Mouse (Mus musculus) forebrain, embryonic 14.5 days (tissue): ENCODE results near the gene Cntn4. TPM values are rescaled to one million over a fixed set of nuclear protein-coding genes. Genes with fewer than 3 reads are reported as not detected.
A peak's percentile ranks its signal among the peaks of the same experiment; 100 is the strongest.

Experiments used
- ATAC-seq: fragments of 200-750 bp; cut with Nextera tagmentation; 2 replicates; pipeline ENCODE4 v1.8.0; 2017; ENCODE audit warnings: mild to moderate bottlenecking, moderate library complexity
- DNase-seq: peaks from one replicate; pipeline ENCODE4 v3.0.0-alpha.2; 2015; ENCODE audit warnings: low spot score
- H3K27ac ChIP-seq: fragments of 300-500 bp; sonication (generic); 2 replicates; pipeline ENCODE4 v1.5.1; 2014; ENCODE audit warnings: low read depth, mild to moderate bottlenecking, control low read depth, low read length, moderate library complexity
- H3K27me3 ChIP-seq: fragments of 300-500 bp; sonication (generic); replicated peaks from 2 replicates; pipeline ENCODE4 v1.6.1; 2014; ENCODE audit warnings: low read length, control low read depth, mixed read lengths; ENCODE audit not compliant: control insufficient read depth, insufficient read depth
- H3K36me3 ChIP-seq: fragments of 300-500 bp; sonication (generic); 2 replicates; pipeline ENCODE4 v1.6.1; 2014; ENCODE audit warnings: low read length, control low read depth; ENCODE audit not compliant: control insufficient read depth, insufficient read depth
- H3K4me1 ChIP-seq: fragments of 300-500 bp; sonication (generic); 2 replicates; pipeline ENCODE4 v1.6.1; 2014; ENCODE audit warnings: antibody characterized with exemption, low read length, control low read depth; ENCODE audit not compliant: control insufficient read depth, insufficient read depth
- H3K4me2 ChIP-seq: fragments of 300-500 bp; sonication (generic); 2 replicates; pipeline ENCODE4 v1.6.1; 2014; ENCODE audit warnings: mild to moderate bottlenecking, control low read depth, low read length
- H3K4me3 ChIP-seq: fragments of 300-500 bp; sonication (generic); 2 replicates; pipeline ENCODE4 v1.5.1; 2014; ENCODE audit warnings: low read depth, low read length, control low read depth
- H3K9ac ChIP-seq: fragments of 300-500 bp; sonication (generic); 2 replicates; pipeline ENCODE4 v1.6.1; 2014; ENCODE audit warnings: mild to moderate bottlenecking, low read length, control low read depth, moderate library complexity
- H3K9me3 ChIP-seq: fragments of 300-500 bp; sonication (generic); replicated peaks from 2 replicates; pipeline ENCODE4 v1.6.1; 2016; ENCODE audit warnings: low read length, control low read depth, mixed read lengths; ENCODE audit not compliant: control insufficient read depth
- WGBS: fragments of 180-500 bp; shearing (Covaris S2); extraction: QIAGEN DNeasy Blood & Tissue Kit; methylation state at CpG from one replicate; pipeline ENCODE4 v1.1.7; 2014; 5-methylcytosine and 5-hydroxymethylcytosine counted together
- polyA plus RNA-seq: library from polyadenylated mRNA; unstranded; fragments of >200 nt; fragmentation: Nextera tagmentation; extraction: Ambion mirVana; gene quantifications from 2 replicates; pipeline ENCODE4 v1.2.1, GENCODE M21; 2014

Cntn4 gene
- polyA plus RNA-seq: 6.6 and 8.6 TPM in 2 replicates

DNA sequence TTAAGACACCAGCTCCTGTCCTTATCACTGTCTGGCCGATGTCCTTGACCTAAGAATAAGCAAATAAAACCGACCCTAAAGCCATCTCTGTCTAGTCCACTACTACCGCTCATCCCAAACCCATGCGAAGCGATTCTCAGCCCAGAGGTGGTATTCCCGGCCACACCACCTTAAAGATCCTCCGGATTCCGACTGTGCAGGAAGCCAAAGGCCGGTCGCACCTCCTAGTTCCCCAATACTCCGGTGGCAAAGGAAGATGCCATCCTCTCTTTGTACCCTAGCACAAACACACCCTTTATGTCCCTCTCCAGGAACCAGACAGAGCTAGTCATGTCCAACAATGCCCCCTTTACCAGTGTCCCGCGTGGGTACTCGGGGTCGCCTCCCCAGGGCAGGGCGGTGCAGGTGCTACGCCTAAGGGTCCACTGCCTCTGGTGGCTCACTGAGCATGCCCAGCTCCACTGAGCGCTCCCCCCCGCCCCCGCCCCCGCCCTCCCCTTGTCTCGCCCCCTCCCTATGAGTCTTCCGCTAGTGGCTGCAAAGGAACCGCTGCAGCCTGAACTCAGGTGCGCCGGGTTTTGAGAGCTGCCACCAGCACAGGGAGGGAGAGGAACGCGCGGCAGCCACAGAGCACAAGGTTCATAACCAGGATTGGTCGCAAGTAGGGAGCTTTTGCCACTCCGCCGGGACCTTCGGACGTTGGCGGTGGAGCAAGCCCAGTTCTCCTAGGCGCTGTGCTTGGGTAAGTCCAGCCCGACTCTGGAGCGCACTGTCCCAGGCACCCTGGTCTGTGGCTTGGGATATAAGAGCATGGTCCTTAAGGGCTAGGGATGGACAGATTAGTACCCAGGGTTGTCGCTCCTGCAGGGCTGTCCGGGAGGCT lies at the start of gene Cntn4:
Gene Cntn4 (plus strand): TSS at position 512 of the 883 bp plus-strand sequence.
- ATAC-seq: peak; percentile 87
- WGBS: 2% methylated on average over 40 of the region's 40 CpGs

DNA sequence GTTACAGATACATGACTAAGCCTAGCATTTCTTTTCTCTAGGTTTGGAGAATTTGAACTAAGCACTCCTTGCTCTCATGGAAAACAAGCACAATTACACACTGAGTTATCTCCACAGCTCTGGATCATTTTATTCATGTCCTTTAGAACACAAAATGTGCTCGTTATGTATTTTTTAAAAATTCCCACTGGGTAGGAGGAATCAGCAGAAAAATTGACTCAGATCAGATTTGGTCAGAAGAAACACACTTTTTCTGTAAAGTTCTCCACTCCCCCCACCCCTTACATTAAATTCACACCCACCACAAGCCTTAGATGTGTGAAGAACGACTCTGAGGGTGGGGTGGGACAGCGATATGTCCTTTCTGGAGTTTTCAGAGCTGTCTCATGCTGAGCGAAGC lies 3.2 kb upstream of the Cntn4 start:
- Histone ChIP-seq H3K27me3 (peaks cover 16% of the 10 kb centered on the region), H3K4me3 (no peak overlapping the region), H3K36me3 (no peaks in the 10 kb centered on the region), H3K9me3 (no peaks in the 10 kb centered on the region), H3K27ac (no peak overlapping the region), H3K9ac (no peak overlapping the region), H3K4me2 (no peak overlapping the region), H3K4me1 (peaks cover 3% of the 10 kb centered on the region; the same call in 1 of the 2 replicates)
- 82% methylated on average over 4 of the region's 4 CpGs for WGBS
- DNase-seq (no peak), ATAC-seq (no peak)

More for the DNA sequence above, at the start of gene Cntn4:
- peaks cover 6% of the 10 kb centered on the region; the same call in 1 of the 2 replicates for H3K4me1 ChIP-seq
- H3K4me2 ChIP-seq: peak within 1 kb of the TSS; percentile 77
- H3K27me3 ChIP-seq: peaks cover 20% of the 10 kb centered on the region
- H3K36me3 ChIP-seq: no peaks in the 10 kb centered on the region
- DNase-seq: peak; percentile 47
- H3K9ac ChIP-seq: peak within 1 kb of the TSS; percentile 49
- H3K4me3 ChIP-seq: peak within 1 kb of the TSS; percentile 40
- H3K27ac ChIP-seq: no peak within 1 kb of the TSS
- H3K9me3 ChIP-seq: no peaks in the 10 kb centered on the region

DNA sequence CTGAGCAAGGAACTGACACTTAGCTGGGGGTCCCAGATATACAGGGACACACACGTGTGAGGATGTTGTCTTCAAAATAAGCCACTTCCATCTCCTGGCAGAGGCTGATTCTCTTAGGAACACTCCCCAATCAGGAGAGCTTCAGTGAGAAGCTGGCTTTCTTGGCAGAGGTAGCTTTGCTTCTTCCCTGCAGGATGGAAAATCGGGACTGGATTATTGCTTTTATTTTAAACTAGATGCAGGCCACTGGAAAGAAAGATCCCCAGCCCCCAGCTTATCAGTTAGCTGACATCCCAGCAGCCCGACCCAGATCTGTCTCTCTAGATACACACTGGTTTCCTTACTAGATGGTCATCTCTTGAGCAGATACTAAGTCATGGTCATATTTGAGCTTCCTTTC lies 2.4 kb upstream of the Cntn4 start:
- H3K9ac ChIP-seq: no peak overlapping the region
- H3K4me1 ChIP-seq: peaks cover 3% of the 10 kb centered on the region; the same call in 1 of the 2 replicates
- no peaks in the 10 kb centered on the region for H3K9me3 ChIP-seq
- no peaks in the 10 kb centered on the region for H3K36me3 ChIP-seq
- H3K4me2 ChIP-seq: no peak overlapping the region
- 37% methylated on average over 3 of the region's 3 CpGs for WGBS
- no peak overlapping the region for H3K4me3 ChIP-seq
- ATAC-seq (no peak), DNase-seq (peak; percentile 40)
- H3K27me3 ChIP-seq: peaks cover 20% of the 10 kb centered on the region
- no peak overlapping the region for H3K27ac ChIP-seq

DNA sequence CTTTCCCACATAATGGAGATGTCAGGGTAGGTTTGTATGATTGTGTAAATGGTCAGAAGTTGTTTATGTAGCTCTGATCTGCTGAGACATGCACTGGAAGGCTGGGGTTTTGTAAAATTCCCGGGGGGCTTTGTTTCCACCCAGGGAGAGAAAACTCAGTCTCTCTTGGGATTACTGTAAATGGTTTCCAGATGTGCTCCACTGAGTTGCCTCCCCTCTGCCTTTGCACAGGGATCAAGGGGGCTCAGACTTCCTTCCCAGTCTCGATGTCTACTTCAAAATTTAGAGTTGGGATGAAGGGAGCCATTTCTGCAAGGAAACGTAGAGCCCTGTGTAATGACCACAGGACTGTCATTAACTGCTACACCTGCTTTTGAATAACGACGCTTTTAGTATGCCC lies 823 bp upstream of the Cntn4 start:
- peak overlapping the region; percentile 77 for H3K4me2 ChIP-seq
- WGBS: 21% methylated on average over 5 of the region's 5 CpGs
- DNase-seq (no peak), ATAC-seq (no peak)
- H3K36me3 ChIP-seq: no peaks in the 10 kb centered on the region
- peaks cover 20% of the 10 kb centered on the region for H3K27me3 ChIP-seq
- peak overlapping the region; percentile 40 for H3K4me3 ChIP-seq
- no peaks in the 10 kb centered on the region for H3K9me3 ChIP-seq
- peaks cover 6% of the 10 kb centered on the region; the same call in 1 of the 2 replicates for H3K4me1 ChIP-seq
- H3K9ac ChIP-seq: peak overlapping the region; percentile 49
- H3K27ac ChIP-seq: no peak overlapping the region

- no peaks in the 10 kb centered on the region for H3K9me3 ChIP-seq
- H3K4me1 ChIP-seq: peaks cover 6% of the 10 kb centered on the region; the same call in 1 of the 2 replicates
- no peak overlapping the region; the same call in 1 of the 2 replicates for H3K9ac ChIP-seq
- ATAC-seq: no peak
- peak overlapping the region; percentile 77 for H3K4me2 ChIP-seq
- H3K27me3 ChIP-seq: peaks cover 20% of the 10 kb centered on the region
- H3K4me3 ChIP-seq: peak overlapping the region; percentile 14; the same call in 1 of the 2 replicates
- H3K27ac ChIP-seq: no peak overlapping the region
- no peaks in the 10 kb centered on the region for H3K36me3 ChIP-seq
- WGBS: 5% methylated on average over 5 of the region's 5 CpGs
- no peak for DNase-seq
Measured at GRCm38 (mm10) chr6:105678778-105679177, 1.3 kb downstream of the Cntn4 start.

- H3K4me3 ChIP-seq: no peak overlapping the region
- no peak overlapping the region for H3K27ac ChIP-seq
- no peak for DNase-seq
- 11% methylated on average over 2 of the region's 2 CpGs for WGBS
- H3K4me1 ChIP-seq: peaks cover 6% of the 10 kb centered on the region; the same call in 1 of the 2 replicates
- no peaks in the 10 kb centered on the region for H3K36me3 ChIP-seq
- no peak for ATAC-seq
- H3K4me2 ChIP-seq: no peak overlapping the region
- peaks cover 20% of the 10 kb centered on the region for H3K27me3 ChIP-seq
- H3K9me3 ChIP-seq: no peaks in the 10 kb centered on the region
- H3K9ac ChIP-seq: no peak overlapping the region
Measured at GRCm38 (mm10) chr6:105681496-105681895, 4.0 kb downstream of the Cntn4 start.

- WGBS: 86% methylated on average over 5 of the region's 5 CpGs
- Histone ChIP-seq H3K4me3 (no peak overlapping the region), H3K9me3 (no peaks in the 10 kb centered on the region), H3K36me3 (no peaks in the 10 kb centered on the region), H3K27me3 (peaks cover 12% of the 10 kb centered on the region; the same call in 1 of the 2 replicates), H3K4me2 (no peak overlapping the region), H3K27ac (no peak overlapping the region), H3K4me1 (0 out of 2 replicates have a peak, but pooled peaks cover 3% of the 10 kb centered on the region), H3K9ac (no peak overlapping the region)
- DNase-seq: no peak
- ATAC-seq: no peak
Measured at GRCm38 (mm10) chr6:105683251-105683650, 5.8 kb downstream of the Cntn4 start.

DNA sequence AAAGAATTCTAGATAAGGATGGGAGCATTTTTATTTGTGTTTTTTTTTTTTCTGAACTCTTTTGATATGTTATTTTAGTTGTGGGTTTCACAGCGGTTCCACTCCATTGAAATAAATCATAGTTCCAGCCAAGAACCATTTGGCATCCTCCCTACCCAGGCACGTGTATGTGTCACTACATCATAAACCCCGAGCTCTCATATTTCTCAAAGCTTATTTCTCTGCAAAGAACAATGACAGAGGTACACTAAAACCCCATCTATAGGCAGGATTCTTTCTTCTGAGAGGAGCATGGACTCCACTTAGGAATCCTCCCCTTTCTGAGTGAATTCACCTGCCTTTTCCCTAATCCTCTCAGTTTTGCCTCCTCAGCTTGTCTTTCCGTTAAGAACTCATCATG lies 6.7 kb downstream of the Cntn4 start:
- 58% methylated on average over 4 of the region's 4 CpGs for WGBS
- ATAC-seq (no peak), DNase-seq (no peak)
- Histone ChIP-seq H3K4me2 (no peak overlapping the region), H3K27me3 (0 out of 2 replicates have a peak, but pooled peaks cover 4% of the 10 kb centered on the region), H3K9ac (no peak overlapping the region), H3K36me3 (no peaks in the 10 kb centered on the region), H3K9me3 (no peaks in the 10 kb centered on the region), H3K4me3 (no peak overlapping the region), H3K4me1 (0 out of 2 replicates have a peak, but pooled peaks cover 3% of the 10 kb centered on the region), H3K27ac (no peak overlapping the region)

GRCm38 (mm10) chr6:105688195-105688594 lies 10.7 kb downstream of the Cntn4 start:
- Histone ChIP-seq H3K4me1 (no peaks in the 10 kb centered on the region), H3K27me3 (no peaks in the 10 kb centered on the region), H3K36me3 (no peaks in the 10 kb centered on the region), H3K27ac (no peak overlapping the region), H3K9me3 (no peaks in the 10 kb centered on the region), H3K4me3 (no peak overlapping the region), H3K9ac (no peak overlapping the region), H3K4me2 (no peak overlapping the region)
- ATAC-seq (no peak), DNase-seq (no peak)
